Mouse (Mus musculus) MEL (cell line): ENCODE data around the gene B3galt5.

Experiments used
- BHLHE40 ChIP-seq: IDR thresholded peaks from 2 replicates; pipeline ENCODE4 v1.6.1; 2012; ENCODE audit warnings: low read depth, mild to moderate bottlenecking, inconsistent platforms, low read length, improper control_type of control experiment, borderline replicate concordance
- CTCF ChIP-seq, 3 experiments: IDR thresholded peaks in 2 of 3; conservative IDR thresholded peaks in 1 of 3; 2 replicates each; pipeline ENCODE4 v1.5.1; 2011 to 2012; ENCODE audit warnings: low read length in 3 of 3, low read depth in 2 of 3, mild to moderate bottlenecking in 2 of 3, improper control_type of control experiment in 1 of 3, inconsistent platforms in 1 of 3, mixed read lengths in 1 of 3, moderate library complexity in 1 of 3; ENCODE audit not compliant: control insufficient read depth in 1 of 3, insufficient read depth in 1 of 3, poor library complexity in 1 of 3, severe bottlenecking in 1 of 3
- EP300 ChIP-seq, 2 experiments: IDR thresholded peaks; 2 replicates each; pipeline ENCODE4 v1.6.1; 2011; ENCODE audit warnings: improper control_type of control experiment in 2 of 2, low read length in 2 of 2, low read depth in 1 of 2, mild to moderate bottlenecking in 1 of 2
- GATA1 ChIP-seq: IDR thresholded peaks from 2 replicates; pipeline ENCODE4 v1.6.1; 2011; ENCODE audit warnings: low read depth, low read length, improper control_type of control experiment
- KAT2A ChIP-seq: conservative IDR thresholded peaks from 2 replicates; pipeline ENCODE4 v1.6.1; 2012; ENCODE audit warnings: low read depth, low read length, improper control_type of control experiment, inconsistent platforms
- NELFE ChIP-seq: IDR thresholded peaks from 2 replicates; pipeline ENCODE4 v1.6.1; 2011; ENCODE audit warnings: low read depth, low read length, improper control_type of control experiment
- NRF1 ChIP-seq: IDR thresholded peaks from 2 replicates; pipeline ENCODE4 v1.6.1; 2014; ENCODE audit warnings: low read depth, mild to moderate bottlenecking, inconsistent platforms, low read length, improper control_type of control experiment, moderate library complexity; ENCODE audit not compliant: poor library complexity, insufficient read depth, severe bottlenecking
- POLR2A ChIP-seq, 2 experiments: IDR thresholded peaks; 2 replicates each; pipeline ENCODE4 v1.6.1; 2011 to 2012; ENCODE audit warnings: low read length in 2 of 2, mild to moderate bottlenecking in 2 of 2, control low read depth in 1 of 2, improper control_type of control experiment in 1 of 2, low read depth in 1 of 2, moderate library complexity in 1 of 2; ENCODE audit not compliant: control insufficient read depth in 1 of 2, insufficient read depth in 1 of 2, poor library complexity in 1 of 2
- USF2 ChIP-seq, 2 experiments: IDR thresholded peaks; 2 replicates each; pipeline ENCODE4 v1.6.1; 2011 to 2012; ENCODE audit warnings: improper control_type of control experiment in 2 of 2, low read length in 2 of 2, borderline replicate concordance in 1 of 2, inconsistent platforms in 1 of 2, low read depth in 1 of 2, mild to moderate bottlenecking in 1 of 2; ENCODE audit not compliant: insufficient read depth in 1 of 2
- ZMIZ1 ChIP-seq: IDR thresholded peaks from 2 replicates; pipeline ENCODE4 v1.6.1; 2012; ENCODE audit warnings: low read depth, mild to moderate bottlenecking, inconsistent platforms, low read length, improper control_type of control experiment, moderate library complexity

DNA sequence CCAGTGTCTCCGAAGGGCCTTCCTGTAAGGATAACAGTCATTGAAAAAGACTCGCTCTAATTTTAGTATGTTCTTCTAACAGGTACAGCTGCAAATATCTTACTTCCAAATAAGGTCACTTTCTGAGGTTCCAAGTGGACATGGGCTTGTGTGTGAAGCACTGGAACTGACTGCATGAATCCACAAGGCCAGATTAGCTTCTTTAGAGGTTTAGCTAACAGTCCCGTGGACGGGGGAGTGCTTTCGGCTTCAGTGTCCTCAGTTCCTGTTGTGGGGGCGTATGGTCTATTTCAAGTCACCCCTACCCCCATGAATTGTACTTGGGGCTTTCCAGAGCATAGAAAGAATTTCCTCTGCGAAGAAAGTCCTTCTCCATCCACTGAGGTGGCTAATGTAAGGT lies 24.7 kb upstream of the B3galt5 start:
- TF ChIP-seq NELFE (no peak), EP300 (IDR thresholded peaks at IDR 0.05; ENCODE audit: low read depth in 1 of 2, low read length in 2 of 2) (no peak), POLR2A (IDR thresholded peaks at IDR 0.05; ENCODE audit: control insufficient read depth in 1 of 2, insufficient read depth in 1 of 2, low read depth in 1 of 2, low read length in 2 of 2, poor library complexity in 1 of 2) (no peak), ZMIZ1 (no peak), USF2 (IDR thresholded peaks at IDR 0.05; ENCODE audit: borderline replicate concordance in 1 of 2, insufficient read depth in 1 of 2, low read depth in 1 of 2, low read length in 2 of 2) (no peak), GATA1 (no peak), KAT2A (no peak), NRF1 (no peak), CTCF (IDR thresholded peaks at IDR 0.05 in 2 of 3, conservative IDR thresholded peaks at IDR 0.05 in 1 of 3; ENCODE audit: control insufficient read depth in 1 of 3, insufficient read depth in 1 of 3, low read depth in 2 of 3, low read length in 3 of 3, poor library complexity in 1 of 3, severe bottlenecking in 1 of 3) (no peak), BHLHE40 (no peak)
